Mouse (Mus musculus) liver, adult 2 months (tissue): ENCODE results near the gene Dnajc6.

Experiments
- CTCF ChIP-seq: fragments of 200-500 bp; IDR thresholded peaks from 2 replicates; pipeline ENCODE4 v1.5.1; 2011; ENCODE audit warnings: low read depth, low read length, control low read depth
- POLR2A ChIP-seq: fragments of 200-500 bp; IDR thresholded peaks from 2 replicates; pipeline ENCODE4 v1.6.1; 2011; ENCODE audit warnings: low read length, control low read depth; ENCODE audit not compliant: insufficient read depth; ENCODE audit errors: extremely low read depth

GRCm38 (mm10) chr4:101549958-101550591 lies 53.6 kb downstream of the Dnajc6 start:
- no peak for TF ChIP-seq CTCF
- no peak for TF ChIP-seq POLR2A
